Mouse (Mus musculus) lung, embryonic 16.5 days (tissue): ENCODE results near the gene Olfr77. TPM values are rescaled to one million over a fixed set of nuclear protein-coding genes. Genes with fewer than 3 reads are reported as not detected.

Experiments
- ATAC-seq: fragments of 200-750 bp; cut with Nextera tagmentation; 2 replicates; pipeline ENCODE4 v1.8.0; 2017; ENCODE audit warnings: low read depth, mild to moderate bottlenecking, moderate library complexity
- H3K27ac ChIP-seq: fragments of 300-500 bp; sonication (generic); 2 replicates; pipeline ENCODE4 v1.5.1; 2014; ENCODE audit warnings: mild to moderate bottlenecking, control low read depth, low read length
- H3K27me3 ChIP-seq: fragments of 300-500 bp; sonication (generic); 2 replicates; pipeline ENCODE4 v1.6.1; 2014; ENCODE audit warnings: low read depth, low read length, mixed read lengths; ENCODE audit not compliant: control insufficient read depth, insufficient read depth
- H3K36me3 ChIP-seq: fragments of 300-500 bp; sonication (generic); 2 replicates; pipeline ENCODE4 v1.6.1; 2014; ENCODE audit warnings: low read length; ENCODE audit not compliant: control insufficient read depth, insufficient read depth
- H3K4me1 ChIP-seq: fragments of 300-500 bp; sonication (generic); replicated peaks from 2 replicates; pipeline ENCODE4 v1.6.1; 2014; ENCODE audit warnings: low read length, mixed read lengths; ENCODE audit not compliant: control insufficient read depth, insufficient read depth
- H3K4me2 ChIP-seq: fragments of 300-500 bp; sonication (generic); 2 replicates; pipeline ENCODE4 v1.6.1; 2014; ENCODE audit warnings: low read depth, low read length, control low read depth
- H3K4me3 ChIP-seq: fragments of 300-500 bp; sonication (generic); 2 replicates; pipeline ENCODE4 v1.5.1; 2014; ENCODE audit warnings: mild to moderate bottlenecking, low read length, control low read depth
- H3K9ac ChIP-seq: fragments of 300-500 bp; sonication (generic); 2 replicates; pipeline ENCODE4 v1.6.1; 2014; ENCODE audit warnings: low read length, control low read depth
- H3K9me3 ChIP-seq: fragments of 300-500 bp; sonication (generic); 2 replicates; pipeline ENCODE4 v1.6.1; 2016; ENCODE audit warnings: low read length; ENCODE audit not compliant: control insufficient read depth
- WGBS: fragments of 180-500 bp; shearing (Covaris S2); extraction: QIAGEN DNeasy Blood & Tissue Kit; methylation state at CpG from one replicate; pipeline ENCODE4 v1.1.7; 2014; 5-methylcytosine and 5-hydroxymethylcytosine counted together
- polyA plus RNA-seq: library from polyadenylated mRNA; unstranded; fragments of >200 nt; fragmentation: Nextera tagmentation; extraction: Ambion mirVana; gene quantifications from 2 replicates; pipeline ENCODE4 v1.2.1, GENCODE M21; 2015

Gene Olfr77
- polyA plus RNA-seq = 0.21 and 0.24 TPM in 2 replicates

DNA sequence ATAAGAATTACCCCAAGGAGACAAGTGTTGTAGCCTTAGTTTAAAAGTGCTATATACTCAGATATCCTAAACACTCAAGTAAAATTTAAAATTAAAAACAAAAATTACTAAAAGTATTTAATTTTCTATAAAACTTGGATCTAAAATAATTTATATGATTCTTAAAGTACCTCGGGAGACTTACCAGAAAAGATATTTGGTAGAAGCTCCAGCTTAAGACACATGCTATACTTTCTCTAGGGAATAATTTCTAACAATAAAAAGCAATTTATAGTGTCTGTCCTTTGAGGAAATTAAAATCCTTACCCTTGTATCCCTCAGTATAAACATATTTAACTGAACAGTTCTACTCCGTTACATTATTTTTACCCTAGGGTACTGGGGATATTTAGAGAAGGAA is at the start of gene Olfr77:
TSS of gene Olfr77 (plus strand) at position 301 of the 400 bp plus-strand sequence.
- Histone ChIP-seq H3K4me1 (no peaks in the 10 kb centered on the region), H3K9me3 (no peaks in the 10 kb centered on the region), H3K9ac (no peak within 1 kb of the TSS), H3K4me2 (no peak within 1 kb of the TSS), H3K27ac (no peak within 1 kb of the TSS), H3K4me3 (no peak within 1 kb of the TSS), H3K36me3 (no peaks in the 10 kb centered on the region), H3K27me3 (no peaks in the 10 kb centered on the region)
- WGBS = 87% methylated on average over 2 of the region's 2 CpGs
- no peak for ATAC-seq

GRCm38 (mm10) chr9:19887904-19888303 is 28.8 kb upstream of the Olfr77 start, which contains the start of gene Olfr862:
Olfr862 (minus strand) TSS chr9:19888004.
- H3K4me2 ChIP-seq = no peak within 1 kb of the TSS
- no peaks in the 10 kb centered on the region for H3K4me1 ChIP-seq
- no peak within 1 kb of the TSS for H3K27ac ChIP-seq
- no peak within 1 kb of the TSS for H3K4me3 ChIP-seq
- H3K9ac ChIP-seq = no peak within 1 kb of the TSS
- no peak for ATAC-seq
- H3K36me3 ChIP-seq = no peaks in the 10 kb centered on the region
- H3K9me3 ChIP-seq = no peaks in the 10 kb centered on the region
- no peaks in the 10 kb centered on the region for H3K27me3 ChIP-seq

- Histone ChIP-seq H3K4me3 (no peak overlapping the region), H3K27ac (no peak overlapping the region), H3K4me1 (no peaks in the 10 kb centered on the region), H3K27me3 (no peaks in the 10 kb centered on the region), H3K9me3 (no peaks in the 10 kb centered on the region), H3K4me2 (no peak overlapping the region), H3K36me3 (no peaks in the 10 kb centered on the region), H3K9ac (no peak overlapping the region)
- no peak for ATAC-seq
- 48% methylated on average over 4 of the region's 4 CpGs for WGBS
Observed at GRCm38 (mm10) chr9:19911170-19911569, 5.5 kb upstream of the Olfr77 start.

Other genes starting within 250 kb of the Olfr77 start
- gene Olfr857, start 207.4 kb upstream of the Olfr77 start, polyA plus RNA-seq = not detected in 2 replicates
- gene Olfr58, start 136.6 kb upstream of the Olfr77 start, polyA plus RNA-seq = not detected in 2 replicates
- gene Olfr859, start 112.0 kb upstream of the Olfr77 start, polyA plus RNA-seq = not detected in 2 replicates
- not detected in 2 replicates for gene Olfr860, start 67.1 kb upstream of the Olfr77 start, polyA plus RNA-seq
- not detected in 2 replicates for gene Olfr862, start 28.9 kb upstream of the Olfr77 start, polyA plus RNA-seq
- gene Olfr866, start 111.2 kb downstream of the Olfr77 start, polyA plus RNA-seq = not detected in 2 replicates
- not detected in 2 replicates for gene Olfr867, start 140.7 kb downstream of the Olfr77 start, polyA plus RNA-seq
- gene Olfr868, start 181.8 kb downstream of the Olfr77 start, polyA plus RNA-seq = not detected in 2 replicates
- gene Olfr869, start 212.1 kb downstream of the Olfr77 start, polyA plus RNA-seq = not detected in 2 replicates